Mouse (Mus musculus): ENCODE measurements around the gene Cdk1.

GRCm38 (mm10) chr10:69348206-69348605 lies 4.5 kb downstream of the Cdk1 start:
- TF ChIP-seq GATA1 (IDR thresholded peaks at IDR 0.05; ENCODE audit: borderline replicate concordance, low read length) (no peak), FLI1 (IDR thresholded peaks at IDR 0.05; ENCODE audit: low read length) (no peak)

All from megakaryocyte, embryonic 14.5 days (primary cell).